Mouse (Mus musculus) embryo, embryonic 10 days (tissue): ENCODE data around the gene Tsc1.

Source experiments
- DNase-seq: peaks from one replicate; pipeline ENCODE4 v3.0.0-alpha.2; 2015; ENCODE audit warnings: low spot score

The Tsc1 gene

GRCm38 (mm10) chr2:28640461-28641424 is at the start of gene Tsc1:
Gene Tsc1 (plus strand): TSS chr2:28641228.
- DNase-seq, result peak; percentile 96

GRCm38 (mm10) chr2:28591479-28591878 is 49.5 kb upstream of the Tsc1 start:
- DNase-seq, result no peak

- peak; percentile 84 for DNase-seq
These were observed 48.2 kb upstream of the Tsc1 start for GRCm38 (mm10) chr2:28592809-28593208.

- DNase-seq, result no peak
These were observed 45.0 kb upstream of the Tsc1 start for GRCm38 (mm10) chr2:28596021-28596420.

GRCm38 (mm10) chr2:28596998-28597397 is 44.0 kb upstream of the Tsc1 start:
- DNase-seq, result no peak

GRCm38 (mm10) chr2:28597733-28598547 is 43.1 kb upstream of the Tsc1 start:
- no peak for DNase-seq

- DNase-seq, result no peak
These were observed 42.1 kb upstream of the Tsc1 start for GRCm38 (mm10) chr2:28598692-28599568.

GRCm38 (mm10) chr2:28599569-28599900 is 41.5 kb upstream of the Tsc1 start:
- DNase-seq, result no peak

- no peak for DNase-seq
These were observed 39.1 kb upstream of the Tsc1 start for GRCm38 (mm10) chr2:28601720-28602590.

- no peak for DNase-seq
These were observed 37.5 kb upstream of the Tsc1 start for GRCm38 (mm10) chr2:28603542-28603941.

GRCm38 (mm10) chr2:28605789-28606541 is 35.1 kb upstream of the Tsc1 start:
- DNase-seq, result no peak

GRCm38 (mm10) chr2:28606601-28607340 is 34.3 kb upstream of the Tsc1 start:
- DNase-seq, result no peak

- DNase-seq, result no peak
These were observed 33.5 kb upstream of the Tsc1 start for GRCm38 (mm10) chr2:28607341-28608165.

- DNase-seq, result no peak
These were observed 31.2 kb upstream of the Tsc1 start for GRCm38 (mm10) chr2:28609851-28610250.

- DNase-seq, result no peak
These were observed 30.2 kb upstream of the Tsc1 start for GRCm38 (mm10) chr2:28610716-28611406.

GRCm38 (mm10) chr2:28611407-28611787 is 29.6 kb upstream of the Tsc1 start:
- no peak for DNase-seq

- no peak for DNase-seq
These were observed 28.5 kb upstream of the Tsc1 start for GRCm38 (mm10) chr2:28612436-28613063.

GRCm38 (mm10) chr2:28613599-28613998 is 27.4 kb upstream of the Tsc1 start:
- DNase-seq, result no peak
